Mouse (Mus musculus) CH12.LX (cell line): ENCODE measurements around the gene Prkn. TPM values are rescaled to one million over a fixed set of nuclear protein-coding genes. Genes with fewer than 3 reads are reported as not detected.

Source experiments
- DNase-seq: peaks from one replicate; pipeline ENCODE4 v3.0.0-alpha.2; 2013; ENCODE audit errors: extremely low read depth
- H3K27ac ChIP-seq: 2 replicates; pipeline ENCODE4 v1.5.1; 2012; ENCODE audit warnings: low read depth, mild to moderate bottlenecking, control low read depth, moderate library complexity; ENCODE audit not compliant: insufficient read depth
- H3K27me3 ChIP-seq: replicated peaks from 2 replicates; pipeline ENCODE3; 2012; ENCODE audit warnings: inconsistent platforms
- H3K36me3 ChIP-seq, 2 experiments: replicated peaks in 1 of 2; 2 replicates each; pipeline versions ENCODE3 to v1.6.1; 2012; ENCODE audit warnings: inconsistent platforms in 1 of 2, low read length in 1 of 2, mild to moderate bottlenecking in 1 of 2, mixed read lengths in 1 of 2, moderate library complexity in 1 of 2; ENCODE audit not compliant: control insufficient read depth in 1 of 2, insufficient read depth in 1 of 2
- H3K4me1 ChIP-seq, 2 experiments: 2 replicates each; pipeline ENCODE4 v1.6.1; 2012; ENCODE audit warnings: inconsistent platforms in 1 of 2, moderate library complexity in 1 of 2; ENCODE audit not compliant: insufficient read depth in 2 of 2, control insufficient read depth in 1 of 2
- H3K4me2 ChIP-seq: 2 replicates; pipeline ENCODE4 v1.6.1; 2012; ENCODE audit warnings: low read depth, mild to moderate bottlenecking, control low read depth; ENCODE audit not compliant: poor library complexity, insufficient read depth, severe bottlenecking
- H3K4me3 ChIP-seq, 3 experiments: fragments of 150-350 bp in 1 of 3; sonication (generic) in 1 of 3; replicated peaks in 1 of 3; 2 replicates each; pipeline versions ENCODE3 to v1.5.1; 2011 to 2012; ENCODE audit warnings: low read depth in 2 of 3, low read length in 2 of 3, mild to moderate bottlenecking in 2 of 3, moderate library complexity in 2 of 3, control low read depth in 1 of 3, improper control_type of control experiment in 1 of 3, inconsistent platforms in 1 of 3, mixed read lengths in 1 of 3; ENCODE audit not compliant: poor library complexity in 1 of 3
- H3K79me2 ChIP-seq: replicated peaks from 2 replicates; pipeline ENCODE4 v1.6.1; 2012; ENCODE audit warnings: mild to moderate bottlenecking, moderate library complexity; ENCODE audit not compliant: control insufficient read depth, poor library complexity, insufficient read depth, severe bottlenecking; ENCODE audit errors: extremely low read depth
- H3K9ac ChIP-seq: 2 replicates; pipeline ENCODE4 v1.6.1; 2012; ENCODE audit warnings: low read depth, mild to moderate bottlenecking, control low read depth, moderate library complexity; ENCODE audit not compliant: insufficient read depth
- H3K9me3 ChIP-seq: replicated peaks from 2 replicates; pipeline ENCODE3; 2012; ENCODE audit warnings: low read length, inconsistent platforms, mixed read lengths
- BHLHE40 ChIP-seq: IDR thresholded peaks from 2 replicates; pipeline ENCODE4 v1.6.1; 2011; ENCODE audit warnings: mild to moderate bottlenecking, low read depth, low read length, improper control_type of control experiment
- CHD1 ChIP-seq: IDR thresholded peaks from 2 replicates; pipeline ENCODE4 v1.6.1; 2012; ENCODE audit warnings: low read depth, low read length, improper control_type of control experiment, inconsistent platforms
- CHD2 ChIP-seq: IDR thresholded peaks from 2 replicates; pipeline ENCODE4 v1.6.1; 2011; ENCODE audit warnings: low read length, improper control_type of control experiment
- CTCF ChIP-seq, 2 experiments: IDR thresholded peaks in 1 of 2; conservative IDR thresholded peaks in 1 of 2; 2 replicates each; pipeline ENCODE4 v1.5.1; 2011 to 2012; ENCODE audit warnings: low read depth in 2 of 2, low read length in 2 of 2, improper control_type of control experiment in 1 of 2, inconsistent platforms in 1 of 2, mild to moderate bottlenecking in 1 of 2, moderate library complexity in 1 of 2
- E2F4 ChIP-seq: IDR thresholded peaks from 2 replicates; pipeline ENCODE4 v1.6.1; 2011; ENCODE audit warnings: low read depth, low read length, improper control_type of control experiment; ENCODE audit not compliant: insufficient replicate concordance
- ELF1 ChIP-seq: IDR thresholded peaks from 2 replicates; pipeline ENCODE4 v1.6.1; 2014; ENCODE audit warnings: low read depth, mild to moderate bottlenecking, inconsistent platforms, low read length, improper control_type of control experiment
- EP300 ChIP-seq: IDR thresholded peaks from 2 replicates; pipeline ENCODE4 v1.6.1; 2011; ENCODE audit warnings: low read length, improper control_type of control experiment
- ETS1 ChIP-seq: conservative IDR thresholded peaks from 2 replicates; pipeline ENCODE4 v1.6.1; 2012; ENCODE audit warnings: low read depth, mild to moderate bottlenecking, inconsistent platforms, low read length, improper control_type of control experiment, moderate library complexity
- GABPA ChIP-seq: IDR thresholded peaks from 2 replicates; pipeline ENCODE4 v1.6.1; 2012; ENCODE audit warnings: low read depth, low read length, improper control_type of control experiment, inconsistent platforms; ENCODE audit not compliant: insufficient replicate concordance
- HCFC1 ChIP-seq: IDR thresholded peaks from 2 replicates; pipeline ENCODE4 v1.6.1; 2012; ENCODE audit warnings: low read depth, mild to moderate bottlenecking, inconsistent platforms, low read length, improper control_type of control experiment
- JUN ChIP-seq: IDR thresholded peaks from 2 replicates; pipeline ENCODE4 v1.6.1; 2011; ENCODE audit warnings: low read depth, mild to moderate bottlenecking, low read length, improper control_type of control experiment, moderate library complexity; ENCODE audit not compliant: insufficient read depth
- JUND ChIP-seq: conservative IDR thresholded peaks from 2 replicates; pipeline ENCODE4 v1.6.1; 2011; ENCODE audit warnings: low read depth, low read length, improper control_type of control experiment
- KAT2A ChIP-seq: IDR thresholded peaks from 2 replicates; pipeline ENCODE4 v1.6.1; 2012; ENCODE audit warnings: low read length, improper control_type of control experiment, inconsistent platforms; ENCODE audit not compliant: insufficient replicate concordance
- MAFK ChIP-seq: IDR thresholded peaks from 2 replicates; pipeline ENCODE4 v1.6.1; 2011; ENCODE audit warnings: low read length, improper control_type of control experiment; ENCODE audit not compliant: insufficient replicate concordance
- MAX ChIP-seq: IDR thresholded peaks from 2 replicates; pipeline ENCODE4 v1.6.1; 2011; ENCODE audit warnings: low read length, improper control_type of control experiment
- MEF2A ChIP-seq: IDR thresholded peaks from 2 replicates; pipeline ENCODE4 v1.6.1; 2014; ENCODE audit warnings: low read depth, mild to moderate bottlenecking, inconsistent platforms, low read length, improper control_type of control experiment, borderline replicate concordance
- MXI1 ChIP-seq: IDR thresholded peaks from 2 replicates; pipeline ENCODE4 v1.6.1; 2011; ENCODE audit warnings: mild to moderate bottlenecking, low read depth, low read length, improper control_type of control experiment
- MYC ChIP-seq: IDR thresholded peaks from 2 replicates; pipeline ENCODE4 v1.6.1; 2011; ENCODE audit warnings: low read depth, mild to moderate bottlenecking, improper control_type of control experiment, low read length
- NELFE ChIP-seq: IDR thresholded peaks from 2 replicates; pipeline ENCODE4 v1.6.1; 2011; ENCODE audit warnings: low read depth, low read length, improper control_type of control experiment
- NRF1 ChIP-seq: IDR thresholded peaks from 2 replicates; pipeline ENCODE4 v1.6.1; 2014; ENCODE audit warnings: low read depth, mild to moderate bottlenecking, inconsistent platforms, low read length, improper control_type of control experiment, moderate library complexity
- PAX5 ChIP-seq: IDR thresholded peaks from 2 replicates; pipeline ENCODE4 v1.6.1; 2012; ENCODE audit warnings: low read length, inconsistent platforms, mixed read lengths
- POLR2A ChIP-seq: IDR thresholded peaks from 2 replicates; pipeline ENCODE4 v1.6.1; 2011; ENCODE audit warnings: low read depth, mild to moderate bottlenecking, improper control_type of control experiment, low read length
- RAD21 ChIP-seq: IDR thresholded peaks from 2 replicates; pipeline ENCODE4 v1.6.1; 2011; ENCODE audit warnings: low read depth, mild to moderate bottlenecking, low read length, improper control_type of control experiment, moderate library complexity
- RCOR1 ChIP-seq: conservative IDR thresholded peaks from 2 replicates; pipeline ENCODE4 v1.6.1; 2012; ENCODE audit warnings: low read depth, mild to moderate bottlenecking, inconsistent platforms, low read length, improper control_type of control experiment
- SMC3 ChIP-seq: IDR thresholded peaks from 2 replicates; pipeline ENCODE4 v1.6.1; 2011; ENCODE audit warnings: low read depth, low read length, improper control_type of control experiment
- TCF12 ChIP-seq: IDR thresholded peaks from 2 replicates; pipeline ENCODE4 v1.6.1; 2014; ENCODE audit warnings: low read depth, mild to moderate bottlenecking, inconsistent platforms, low read length, improper control_type of control experiment
- UBTF ChIP-seq: IDR thresholded peaks from 2 replicates; pipeline ENCODE4 v1.6.1; 2012; ENCODE audit warnings: low read depth, mild to moderate bottlenecking, inconsistent platforms, low read length, improper control_type of control experiment, moderate library complexity
- ZC3H11A ChIP-seq: IDR thresholded peaks from 2 replicates; pipeline ENCODE4 v1.6.1; 2012; ENCODE audit warnings: low read depth, mild to moderate bottlenecking, inconsistent platforms, low read length, improper control_type of control experiment
- ZKSCAN1 ChIP-seq: IDR thresholded peaks from 2 replicates; pipeline ENCODE4 v1.6.1; 2012; ENCODE audit warnings: low read depth, inconsistent platforms, low read length, improper control_type of control experiment, borderline replicate concordance
- ZMIZ1 ChIP-seq: IDR thresholded peaks from 2 replicates; pipeline ENCODE4 v1.6.1; 2012; ENCODE audit warnings: low read depth, mild to moderate bottlenecking, inconsistent platforms, low read length, improper control_type of control experiment
- ZNF384 ChIP-seq: IDR thresholded peaks from 2 replicates; pipeline ENCODE4 v1.6.1; 2012; ENCODE audit warnings: low read depth, low read length, improper control_type of control experiment, inconsistent platforms
- dilution Hi-C: fragments of 300-500 bp; cut with MboI; formaldehyde crosslinking; loops from 2 replicates; pipeline ENCODE4 v1.14.3; 2020; ENCODE audit warnings: low sequenced_read_pairs; ENCODE audit not compliant: extremely low pct_unique_long_range_greater_than_20kb, extremely low pct_ligation_motif_present
- in situ Hi-C: fragments of 300-500 bp; cut with MboI; formaldehyde crosslinking; loops from 3 replicates; pipeline ENCODE4 v1.14.3; 2019; ENCODE audit warnings: low sequenced_read_pairs, low pct_ligation_motif_present, low pct_unique_long_range_greater_than_20kb, mixed read lengths
- polyA plus RNA-seq: library from polyadenylated mRNA; unstranded; fragments of >175 nt; gene quantifications from 2 replicates; pipeline ENCODE4 v1.2.1, GENCODE M21; 2012; ENCODE audit warnings: low read depth; ENCODE audit not compliant: insufficient read length
- total RNA-seq, 2 experiments: library from RNA; depleted of rRNA; stranded (reverse); fragments of 300-350 nt in 1 of 2; fragments of >200 nt in 1 of 2; gene quantifications; 2 replicates each; pipeline ENCODE4 v1.2.3; 2012 to 2014

Prkn gene
- total and polyA plus RNA-seq, 3 experiments: 0.08 TPM; not detected in 2

DNA sequence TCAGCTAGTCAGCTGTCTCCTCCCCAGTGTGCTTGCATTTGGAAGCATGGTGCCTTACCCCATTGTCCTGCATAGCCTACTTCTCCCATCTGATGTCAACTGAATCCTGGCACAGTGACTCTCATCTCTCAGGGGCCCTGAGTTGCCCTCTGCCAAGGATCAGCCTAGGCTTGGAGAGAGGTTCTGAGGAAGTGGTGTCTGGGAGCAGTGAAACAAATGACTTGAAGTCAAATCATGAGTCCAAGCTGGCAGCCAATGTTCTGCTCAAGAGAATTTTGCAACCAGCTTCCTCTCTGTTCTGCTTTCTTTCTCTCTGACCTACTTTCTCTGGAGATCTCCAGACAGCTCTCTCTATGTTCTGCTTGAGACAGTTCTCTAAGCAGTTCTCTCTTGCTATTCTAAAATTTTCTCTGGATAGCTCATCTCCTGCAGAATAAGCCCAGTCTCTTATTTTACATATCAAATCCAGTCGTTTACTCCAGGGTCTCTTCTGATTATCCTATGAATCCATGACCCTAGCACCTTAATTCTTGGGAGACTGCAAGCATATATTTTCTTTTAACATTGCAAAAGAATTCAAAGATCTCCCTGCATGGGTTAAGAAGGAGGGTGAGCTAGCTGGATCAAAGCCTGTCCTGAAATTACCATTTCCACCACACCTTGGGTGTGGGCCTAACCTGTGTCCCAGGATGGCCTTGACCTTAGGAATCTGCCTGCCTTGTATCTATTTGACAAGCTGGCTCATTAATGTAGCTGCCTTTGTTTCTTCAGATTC lies 512.8 kb downstream of the Prkn start:
- in situ Hi-C loops: no loop called here
- H3K9me3 ChIP-seq: no peaks in the 10 kb centered on the region
- H3K4me1 ChIP-seq: no peaks in the 10 kb centered on the region
- H3K27ac ChIP-seq: no peak overlapping the region
- no peaks in the 10 kb centered on the region for H3K36me3 ChIP-seq
- no peak for DNase-seq
- H3K27me3 ChIP-seq: no peaks in the 10 kb centered on the region
- dilution Hi-C loops: no loop called here
- no peak overlapping the region for H3K4me3 ChIP-seq
- TF ChIP-seq UBTF (no peak), NELFE (no peak), CTCF (conservative IDR thresholded peaks at IDR 0.05 in 1 of 2, IDR thresholded peaks at IDR 0.05 in 1 of 2; ENCODE audit: low read depth in 2 of 2, low read length in 2 of 2) (no peak), BHLHE40 (no peak), ZNF384 (no peak), ZMIZ1 (no peak), CHD2 (no peak), E2F4 (no peak), ETS1 (no peak), MYC (no peak), ELF1 (no peak), MAX (no peak), PAX5 (no peak), EP300 (no peak), GABPA (no peak), NRF1 (no peak), JUND (no peak), SMC3 (no peak)
- H3K4me2 ChIP-seq: no peak overlapping the region
- no peaks in the 10 kb centered on the region for H3K79me2 ChIP-seq
- no peak overlapping the region for H3K9ac ChIP-seq

DNA sequence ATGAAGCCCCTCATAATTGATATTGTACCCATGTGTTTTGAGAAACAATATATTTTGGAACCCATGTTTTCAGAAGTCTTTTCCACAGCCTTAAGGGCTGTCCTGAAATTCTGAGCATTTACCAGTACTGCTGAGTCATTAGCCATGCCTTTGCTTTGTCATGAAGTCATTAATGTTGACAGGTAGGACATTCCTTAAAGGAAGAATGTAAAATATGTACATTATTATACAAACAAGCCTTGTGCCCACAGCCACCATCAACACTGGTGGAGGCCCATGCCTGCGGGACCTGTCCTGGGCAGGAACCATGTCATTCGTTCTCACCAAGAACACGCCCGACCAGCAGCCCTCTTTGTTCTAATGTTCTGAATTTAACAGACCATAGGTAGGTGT lies 513.4 kb downstream of the Prkn start:
- Histone ChIP-seq H3K9me3 (no peaks in the 10 kb centered on the region), H3K36me3 (no peaks in the 10 kb centered on the region), H3K4me3 (no peak overlapping the region), H3K4me2 (no peak overlapping the region), H3K27me3 (no peaks in the 10 kb centered on the region), H3K4me1 (no peaks in the 10 kb centered on the region), H3K79me2 (no peaks in the 10 kb centered on the region), H3K9ac (no peak overlapping the region), H3K27ac (no peak overlapping the region)
- no peak for DNase-seq
- dilution Hi-C loops (no loop called here), in situ Hi-C loops (no loop called here)
- TF ChIP-seq MXI1: no peak
- no peak for TF ChIP-seq MAFK
- TF ChIP-seq KAT2A: no peak
- TF ChIP-seq JUN: no peak
- no peak for TF ChIP-seq ZKSCAN1
- no peak for TF ChIP-seq NELFE
- TF ChIP-seq ZC3H11A: no peak
- no peak for TF ChIP-seq MEF2A
- TF ChIP-seq POLR2A: no peak
- no peak for TF ChIP-seq CTCF (conservative IDR thresholded peaks at IDR 0.05 in 1 of 2, IDR thresholded peaks at IDR 0.05 in 1 of 2; ENCODE audit: low read depth in 2 of 2, low read length in 2 of 2)
- no peak for TF ChIP-seq MYC
- TF ChIP-seq HCFC1: no peak
- no peak for TF ChIP-seq RCOR1
- no peak for TF ChIP-seq PAX5
- TF ChIP-seq RAD21: no peak
- no peak for TF ChIP-seq NRF1
- no peak for TF ChIP-seq ZMIZ1
- TF ChIP-seq CHD1: no peak
- TF ChIP-seq TCF12: no peak
- TF ChIP-seq ZNF384: no peak
